Mouse (Mus musculus) erythroblast, embryonic 14.5 days (primary cell): Measurements from ENCODE around the gene Calml4. TPM values are rescaled to one million over a fixed set of nuclear protein-coding genes. Genes with fewer than 3 reads are reported as not detected.

Experiments used
- H3K27me3 ChIP-seq: 2 replicates; pipeline ENCODE4 v1.6.1; 2012; ENCODE audit warnings: inconsistent platforms; ENCODE audit not compliant: control insufficient read depth
- H3K36me3 ChIP-seq: 2 replicates; pipeline ENCODE4 v1.6.1; 2012; ENCODE audit warnings: mild to moderate bottlenecking, inconsistent platforms; ENCODE audit not compliant: control insufficient read depth
- H3K4me1 ChIP-seq: 2 replicates; pipeline ENCODE4 v1.6.1; 2012; ENCODE audit warnings: inconsistent platforms; ENCODE audit not compliant: control insufficient read depth
- H3K4me3 ChIP-seq: replicated peaks from 2 replicates; pipeline ENCODE3; 2012; ENCODE audit warnings: moderate library complexity, mild to moderate bottlenecking, inconsistent platforms
- H3K9me3 ChIP-seq: 2 replicates; pipeline ENCODE4 v1.6.1; 2012; ENCODE audit warnings: low read length, inconsistent platforms, mixed read lengths; ENCODE audit not compliant: control insufficient read depth
- GATA1 ChIP-seq: IDR thresholded peaks from 2 replicates; pipeline ENCODE4 v1.6.1; 2012; ENCODE audit warnings: low read length, inconsistent platforms, mixed read lengths
- TAL1 ChIP-seq: IDR thresholded peaks from 3 replicates; pipeline ENCODE4 v1.6.1; 2012; ENCODE audit warnings: low read length, inconsistent platforms, mixed read lengths
- polyA plus RNA-seq: library from polyadenylated mRNA; stranded (reverse); fragments of >175 nt; gene quantifications from 2 replicates; pipeline ENCODE4 v1.2.3, GENCODE M21; 2012

Calml4 gene
- polyA plus RNA-seq, 1 experiment = not detected

DNA sequence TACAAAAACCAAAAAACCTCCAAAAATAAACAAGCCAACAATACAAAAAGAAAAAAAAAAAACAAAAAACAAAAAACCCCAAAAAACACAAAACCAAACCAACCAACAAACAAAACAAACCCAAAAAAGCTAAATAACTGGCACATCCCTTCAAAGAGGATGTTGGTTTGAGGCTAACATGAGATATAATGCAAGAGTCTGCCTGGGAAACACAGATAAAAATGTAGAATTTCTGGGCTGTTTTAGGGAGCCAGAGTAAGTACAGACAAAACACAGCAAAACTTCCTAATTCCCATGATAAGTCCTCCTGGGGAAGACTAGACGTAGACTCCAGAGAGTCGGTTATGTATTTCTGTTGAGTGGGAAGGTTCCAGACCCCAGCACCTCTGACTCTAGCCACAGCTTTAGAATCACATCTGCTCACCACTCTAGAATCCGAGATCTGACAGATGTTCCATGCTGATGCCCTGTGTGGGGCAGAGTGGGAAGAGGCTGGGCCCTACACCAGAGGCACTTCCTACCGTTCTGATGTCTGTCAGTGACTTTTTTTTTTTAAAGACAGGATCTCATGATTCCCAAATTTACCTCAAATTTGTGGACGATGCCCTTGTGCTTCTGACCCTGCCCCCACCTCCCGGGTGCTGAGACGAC lies 19.2 kb downstream of the Calml4 start:
- Histone ChIP-seq H3K4me1 (peaks cover 8% of the 10 kb centered on the region), H3K9me3 (no peaks in the 10 kb centered on the region), H3K4me3 (no peak overlapping the region), H3K27me3 (no peaks in the 10 kb centered on the region), H3K36me3 (peaks cover 35% of the 10 kb centered on the region)
- TF ChIP-seq GATA1 = no peak
- no peak for TF ChIP-seq TAL1

DNA sequence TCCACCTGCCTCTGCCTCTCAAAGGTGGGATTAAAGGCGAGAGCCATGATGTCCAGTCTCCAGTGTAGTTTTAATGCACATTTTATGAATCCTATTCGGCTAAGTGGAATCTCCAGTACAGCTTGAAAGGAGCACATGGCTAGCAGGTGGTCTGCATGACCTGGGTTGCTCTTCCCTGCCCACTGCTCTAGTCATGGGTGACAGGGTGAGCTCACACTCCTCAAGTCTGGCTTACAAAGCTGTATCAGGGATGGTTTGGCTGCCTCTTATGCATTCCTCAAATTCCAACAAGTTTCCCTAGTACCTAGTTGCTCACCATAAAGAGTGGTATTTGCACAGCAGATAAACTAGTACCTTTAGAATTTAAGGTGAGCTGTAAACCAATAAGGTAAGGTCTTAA lies 19.9 kb downstream of the Calml4 start:
- peaks cover 41% of the 10 kb centered on the region for H3K36me3 ChIP-seq
- H3K4me3 ChIP-seq = no peak overlapping the region
- no peak for TF ChIP-seq GATA1
- no peaks in the 10 kb centered on the region for H3K9me3 ChIP-seq
- peaks cover 8% of the 10 kb centered on the region for H3K4me1 ChIP-seq
- H3K27me3 ChIP-seq = no peaks in the 10 kb centered on the region

DNA sequence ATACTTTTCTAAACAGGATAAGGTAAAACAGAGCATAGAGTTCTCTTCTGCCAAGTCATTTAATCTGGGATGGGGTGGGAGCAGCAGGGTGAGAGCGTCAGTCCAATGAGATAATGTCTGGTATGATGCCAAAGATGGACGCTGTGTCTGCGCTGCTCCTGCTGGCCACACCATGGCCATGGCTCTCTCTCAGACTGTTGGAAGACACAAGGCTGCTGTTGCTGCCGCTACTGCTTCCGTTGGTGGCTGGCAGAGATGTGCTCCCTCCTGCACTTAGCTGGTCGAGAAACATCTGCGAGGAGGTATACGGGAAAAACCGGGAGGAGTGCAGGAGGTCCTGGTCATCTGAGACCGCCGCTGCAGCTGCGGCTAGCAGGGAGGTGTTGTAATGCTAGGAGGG lies 24.0 kb downstream of the Calml4 start:
- H3K27me3 ChIP-seq = no peaks in the 10 kb centered on the region
- no peak for TF ChIP-seq TAL1
- TF ChIP-seq GATA1 = no peak
- peaks cover 76% of the 10 kb centered on the region for H3K36me3 ChIP-seq
- no peaks in the 10 kb centered on the region for H3K9me3 ChIP-seq
- H3K4me1 ChIP-seq = peaks cover 5% of the 10 kb centered on the region
- no peak overlapping the region for H3K4me3 ChIP-seq

DNA sequence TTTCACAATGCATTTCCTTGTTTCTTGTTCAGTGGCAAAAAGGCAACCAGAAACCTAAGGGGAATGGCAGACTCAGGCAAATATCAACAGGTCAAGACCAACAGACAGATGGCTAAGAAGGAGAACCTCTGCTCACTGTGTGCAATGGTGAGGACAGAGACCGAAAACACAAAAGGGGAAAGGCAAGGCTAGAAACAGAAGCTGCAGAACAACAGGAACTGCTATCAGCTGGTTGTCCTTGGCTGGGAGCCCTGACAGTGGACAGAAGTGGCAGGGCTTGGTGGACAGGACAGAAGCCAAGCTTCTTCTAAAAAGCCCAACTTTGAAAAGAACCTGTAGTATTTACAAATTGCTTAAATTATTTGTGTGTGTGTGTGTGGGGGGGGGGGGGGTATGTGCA lies 36.6 kb downstream of the Calml4 start:
- H3K9me3 ChIP-seq = no peaks in the 10 kb centered on the region
- H3K27me3 ChIP-seq = no peaks in the 10 kb centered on the region
- no peak overlapping the region for H3K4me3 ChIP-seq
- H3K36me3 ChIP-seq = peaks cover 71% of the 10 kb centered on the region
- TF ChIP-seq GATA1 (no peak), TAL1 (no peak)
- H3K4me1 ChIP-seq = no peaks in the 10 kb centered on the region

DNA sequence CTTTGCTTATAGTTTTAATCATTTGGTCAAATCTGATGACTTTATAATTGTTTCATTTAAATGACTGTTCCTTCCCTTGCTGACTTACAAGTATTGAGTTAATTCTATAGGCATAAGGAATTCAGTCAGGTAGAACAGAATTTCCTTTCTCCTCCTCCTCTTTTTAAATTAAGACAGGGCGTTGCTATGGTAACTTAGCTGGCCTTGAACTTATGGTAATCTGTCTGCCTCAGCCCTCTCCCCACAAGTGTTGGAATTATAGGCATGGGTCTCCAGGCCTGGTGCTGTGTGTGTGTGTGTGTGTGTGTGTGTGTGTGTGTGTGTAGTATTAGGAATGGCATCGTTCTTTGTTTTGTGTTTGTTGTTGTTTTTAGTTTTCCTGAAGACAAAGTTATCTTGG lies 43.9 kb downstream of the Calml4 start:
- H3K4me3 ChIP-seq = no peak overlapping the region
- H3K4me1 ChIP-seq = no peaks in the 10 kb centered on the region
- no peak for TF ChIP-seq GATA1
- no peak for TF ChIP-seq TAL1
- H3K36me3 ChIP-seq = peaks cover 58% of the 10 kb centered on the region
- no peaks in the 10 kb centered on the region for H3K27me3 ChIP-seq
- H3K9me3 ChIP-seq = no peaks in the 10 kb centered on the region; the same call in 1 of the 2 replicates

DNA sequence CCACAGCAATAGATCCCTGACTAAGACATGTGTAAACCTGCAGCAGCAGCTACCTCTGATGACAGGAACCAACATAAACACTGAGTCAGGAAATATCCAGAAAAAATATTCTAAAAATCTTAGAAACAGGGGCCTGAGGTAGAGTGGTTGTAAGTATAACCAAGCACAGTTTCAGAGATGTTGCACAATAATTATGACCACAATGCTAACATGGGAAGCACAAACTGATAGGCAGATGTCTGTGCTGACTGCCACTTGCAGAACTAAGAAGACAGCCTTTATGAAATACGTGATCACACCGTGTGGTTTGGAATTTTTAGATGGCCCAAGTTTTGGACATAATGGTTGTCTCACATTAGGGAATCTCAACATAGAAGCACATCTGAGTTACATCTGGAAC lies 46.0 kb downstream of the Calml4 start:
- no peak for TF ChIP-seq GATA1
- TF ChIP-seq TAL1 = no peak
- H3K36me3 ChIP-seq = peaks cover 61% of the 10 kb centered on the region
- H3K27me3 ChIP-seq = no peaks in the 10 kb centered on the region
- H3K4me1 ChIP-seq = no peaks in the 10 kb centered on the region
- H3K9me3 ChIP-seq = no peaks in the 10 kb centered on the region; the same call in 1 of the 2 replicates
- H3K4me3 ChIP-seq = no peak overlapping the region

DNA sequence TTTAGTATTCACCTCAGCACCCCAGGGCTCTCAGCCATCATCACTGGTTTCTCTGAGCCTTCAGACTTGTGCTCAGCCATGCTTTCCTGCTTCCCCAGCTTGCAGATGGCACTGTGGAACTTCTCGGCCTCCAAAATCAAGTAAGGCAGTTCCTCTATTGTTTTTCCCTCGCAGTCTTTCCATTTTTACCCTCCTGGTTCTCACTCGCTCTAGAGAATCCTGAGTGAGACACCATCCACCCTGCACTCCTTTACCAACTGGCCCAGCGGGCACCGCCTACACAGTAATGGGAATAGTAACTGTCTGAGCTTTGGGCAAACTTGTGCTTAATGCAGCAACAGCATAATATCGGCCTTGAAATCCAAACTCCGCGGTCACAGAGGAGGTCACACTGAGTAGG lies 47.2 kb downstream of the Calml4 start:
- Histone ChIP-seq H3K9me3 (no peaks in the 10 kb centered on the region; the same call in 1 of the 2 replicates), H3K4me3 (no peak overlapping the region), H3K4me1 (no peaks in the 10 kb centered on the region), H3K27me3 (no peaks in the 10 kb centered on the region), H3K36me3 (peaks cover 67% of the 10 kb centered on the region)
- no peak for TF ChIP-seq GATA1
- no peak for TF ChIP-seq TAL1

DNA sequence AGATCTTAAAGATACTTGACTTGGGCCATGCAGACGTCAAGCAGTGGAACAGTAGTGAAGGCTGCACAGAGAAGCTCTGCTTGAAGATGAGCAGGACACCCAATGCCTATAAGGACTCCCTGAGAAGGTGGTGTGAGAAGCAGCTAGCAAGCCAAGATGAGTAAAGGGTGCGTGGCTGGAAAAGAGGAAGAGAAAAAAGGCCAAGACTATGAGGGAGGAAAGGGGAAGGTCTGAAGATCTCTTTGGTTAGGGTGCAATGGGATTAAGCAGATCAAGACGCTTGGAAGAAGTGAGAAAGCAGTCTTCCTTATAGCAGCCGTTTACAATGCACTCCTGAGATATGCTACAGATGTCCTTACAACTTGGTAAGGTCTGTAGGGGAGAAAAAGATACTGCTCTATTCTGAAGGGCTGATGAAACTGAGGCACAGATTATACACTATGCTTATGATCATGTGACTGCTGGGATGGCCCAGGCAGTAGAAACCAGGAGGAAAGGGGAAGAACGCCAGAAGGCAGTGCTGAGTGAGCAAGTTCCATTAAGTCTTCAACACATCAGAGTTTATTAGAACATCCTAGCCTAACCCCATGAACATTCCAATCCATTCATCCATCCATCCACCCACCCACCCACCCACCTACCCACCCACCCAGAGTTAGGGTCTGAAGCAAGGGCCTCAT lies 55.6 kb downstream of the Calml4 start:
- no peak for TF ChIP-seq TAL1
- TF ChIP-seq GATA1 = no peak
- H3K4me1 ChIP-seq = no peaks in the 10 kb centered on the region
- no peaks in the 10 kb centered on the region for H3K27me3 ChIP-seq
- H3K4me3 ChIP-seq = no peak overlapping the region
- no peaks in the 10 kb centered on the region for H3K9me3 ChIP-seq
- H3K36me3 ChIP-seq = peaks cover 77% of the 10 kb centered on the region

DNA sequence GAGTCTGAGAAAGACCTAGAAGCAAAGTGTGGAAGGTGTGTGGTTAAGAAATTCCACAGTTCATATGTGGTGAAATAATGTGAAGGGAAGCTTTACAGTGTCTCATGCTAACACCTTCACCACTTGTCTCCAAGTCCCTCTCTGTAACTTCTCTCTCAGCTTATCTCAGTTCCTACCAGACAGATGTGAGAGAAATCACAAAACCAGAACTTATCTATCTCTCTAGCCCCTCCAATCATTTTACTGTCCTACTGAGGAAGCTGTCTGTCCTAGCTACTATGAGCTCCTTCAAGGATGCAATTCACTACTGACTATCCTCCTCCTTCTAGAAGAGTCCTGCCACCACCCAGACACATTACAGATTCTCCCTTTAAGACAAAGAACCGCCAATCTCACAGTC lies 59.2 kb downstream of the Calml4 start:
- Histone ChIP-seq H3K9me3 (no peaks in the 10 kb centered on the region), H3K36me3 (peaks cover 73% of the 10 kb centered on the region), H3K27me3 (no peaks in the 10 kb centered on the region), H3K4me3 (no peak overlapping the region), H3K4me1 (no peaks in the 10 kb centered on the region)
- TF ChIP-seq TAL1 (no peak), GATA1 (no peak)
